Mouse (Mus musculus): ENCODE measurements around the gene Fbxw16.
"Not testable (repeated sequence)": the region's sequence is repeated elsewhere in the genome, so short reads cannot be mapped to it uniquely, and the experiment has no call there.

Gene Fbxw16

DNA sequence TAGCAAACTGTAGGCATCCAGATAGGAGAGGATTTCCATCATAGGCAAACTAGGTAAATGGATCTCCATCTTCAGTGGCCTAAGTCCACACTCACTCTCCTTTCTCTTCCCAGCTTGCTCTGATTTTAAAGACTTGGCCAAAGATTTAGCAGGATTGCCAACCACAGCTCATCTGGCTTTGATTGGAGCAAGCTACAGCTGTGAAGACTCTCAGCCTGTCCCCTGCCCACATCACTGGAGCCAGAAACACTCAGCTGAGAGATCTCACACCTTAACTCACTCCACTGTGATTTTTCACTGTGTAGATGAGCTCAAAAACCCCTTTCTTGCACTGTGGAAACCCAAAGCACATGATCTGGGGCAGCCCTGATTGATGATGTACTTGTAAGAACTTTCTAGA lies at the start of gene Fbxw16:
Fbxw16 (minus strand) TSS at position 101 of the 400 bp plus-strand sequence.
- no peak for DNase-seq (ENCODE audit: low spot score)

DNA sequence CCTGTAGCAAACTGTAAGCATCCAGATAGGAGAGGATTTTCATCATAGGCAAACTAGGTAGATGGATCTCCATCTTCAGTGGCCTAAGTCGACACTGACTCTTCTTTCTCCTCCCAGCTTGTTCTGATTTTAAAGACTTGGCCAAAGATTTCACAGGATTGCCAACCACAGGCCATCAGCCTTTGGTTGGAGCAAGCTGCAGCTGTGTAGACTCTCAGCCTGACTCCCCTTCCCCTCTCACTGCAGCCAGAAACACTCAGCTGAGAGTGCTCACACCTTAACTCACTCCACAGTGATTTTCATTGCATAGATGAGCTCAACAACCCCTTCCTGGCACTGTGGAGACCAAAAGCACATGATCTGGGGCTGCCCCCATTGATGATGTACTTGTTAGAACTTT lies 46.8 kb upstream of the Fbxw16 start, which contains the start of gene Fbxw19:
Fbxw19 (minus strand) TSS at position 101 of the 400 bp plus-strand sequence.
- DNase-seq (ENCODE audit: low spot score), result not testable (repeated sequence)

DNA sequence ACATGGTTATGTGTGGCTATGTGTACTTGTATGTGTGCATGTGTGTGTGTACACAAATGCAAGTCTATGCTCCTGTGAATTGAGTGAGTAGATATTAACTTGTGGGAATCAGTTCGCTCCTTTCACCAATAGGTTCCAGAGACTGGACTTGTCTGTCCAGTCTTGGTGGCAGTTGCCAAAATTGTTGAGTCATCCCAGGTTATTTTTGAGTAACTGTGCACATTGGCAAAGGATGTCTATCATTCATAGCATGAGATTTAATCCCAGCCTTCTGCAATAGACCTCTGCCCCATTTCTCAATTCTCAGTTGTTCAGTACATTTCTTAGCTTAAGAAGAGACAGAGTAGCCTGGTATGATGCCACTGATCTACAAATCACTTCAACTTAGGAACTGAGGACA lies 16.0 kb downstream of the Fbxw16 start:
- DNase-seq (ENCODE audit: low spot score), result no peak

DNA sequence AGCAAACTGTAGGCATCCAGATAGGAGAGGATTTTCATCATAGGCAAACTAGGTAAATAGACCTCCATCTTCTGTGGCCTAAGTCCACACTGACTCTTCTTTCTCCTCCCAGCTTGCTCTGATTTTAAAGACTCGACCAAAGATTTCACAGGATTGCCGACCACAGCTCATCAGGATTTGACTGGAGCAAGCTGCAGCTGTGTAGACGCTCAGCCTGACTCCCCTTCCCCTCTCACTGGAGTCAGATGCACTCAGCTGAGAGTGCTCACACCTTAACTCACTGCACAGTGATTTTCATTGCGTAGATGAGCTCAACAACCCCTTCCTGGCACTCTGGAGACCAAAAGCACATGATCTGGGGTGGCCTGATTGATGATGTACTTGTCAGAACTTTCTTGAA lies 44.7 kb downstream of the Fbxw16 start, which contains the start of gene Fbxw22:
Fbxw22 (minus strand) TSS at position 101 of the 400 bp plus-strand sequence.
- DNase-seq (ENCODE audit: low spot score), result not testable (repeated sequence)

Measured in ovary, postnatal 36 days (tissue).